In genomic region chr8:115708936-115709780, GRCm38 (mm10) we compare ENCODE assay signal across 8 mouse cellular contexts. TPM values are rescaled to one million over a fixed set of nuclear protein-coding genes. Genes with fewer than 3 reads are reported as not detected.
A peak's percentile ranks its signal among the peaks of the same experiment; 100 is the strongest.
DNase-seq lines count a peak whose midpoint lies in the region; ATAC-seq lines count a peak whose summit lies in the region.

No protein-coding gene starts in this region.

- peak overlapping the region; percentile 66 for H3K9ac ChIP-seq in intestine, embryonic 16.5 days (ENCODE audit: low read depth, low read length)

- 1% methylated on average over 19 of the region's 19 CpGs for WGBS in intestine, embryonic 16.5 days

- no peaks in the 10 kb centered on the region for H3K36me3 ChIP-seq in intestine, embryonic 16.5 days (ENCODE audit: control insufficient read depth, insufficient read depth, low read length)

- peak; percentile 93 for DNase-seq in adipocyte (ENCODE audit: low spot score)
- DNase-seq in gastrocnemius, adult 8-10 months (ENCODE audit: low spot score in 2 of 2), result peak; percentile 53 to 68
- DNase-seq in left cerebral cortex, postnatal 10 days (ENCODE audit: extremely low spot score in 1 of 2, low spot score in 2 of 2), result peak; percentile 75 to 77
- DNase-seq in mesoderm, embryonic 11.5 days (ENCODE audit: low read depth, low spot score), result peak; percentile 86
- DNase-seq in right cerebral cortex, postnatal 4 days, result peak; percentile 92
- peak; percentile 87 for DNase-seq in yolk sac, embryonic 10.5 days (ENCODE audit: low spot score)

- H3K27ac ChIP-seq in intestine, embryonic 16.5 days (ENCODE audit: low read length), result peak overlapping the region; percentile 88

- H3K27me3 ChIP-seq in intestine, embryonic 16.5 days (replicated peaks; ENCODE audit: control insufficient read depth, insufficient read depth, low read length), result no peaks in the 10 kb centered on the region

- peak; percentile 26; the same call in 1 of the 2 replicates for ATAC-seq in common myeloid progenitor, adult 5-6 weeks (replicated peaks; ENCODE audit: low read depth, poor library complexity, severe bottlenecking)
- no peak for ATAC-seq in intestine, embryonic 16.5 days

- intact Hi-C loops in left cerebral cortex, postnatal 10 days (cut with DNase I), result loop anchor here (2.0 to 10.0 kb wide), 7 partner anchors 306 to 1257 kb away; no protein-coding TSS in a partner anchor

- peak overlapping the region; percentile 89 for H3K4me3 ChIP-seq in intestine, embryonic 16.5 days (ENCODE audit: low read length)

- H3K9me3 ChIP-seq in intestine, embryonic 16.5 days (ENCODE audit: control insufficient read depth, low read length), result no peaks in the 10 kb centered on the region

- peak overlapping the region; percentile 76 for H3K4me2 ChIP-seq in intestine, embryonic 16.5 days (ENCODE audit: low read depth, low read length)

- H3K4me1 ChIP-seq in intestine, embryonic 16.5 days (ENCODE audit: control insufficient read depth, insufficient read depth, low read length), result peaks cover 14% of the 10 kb centered on the region

RNA-seq across cellular contexts. Expression of gene Maf, which starts 1.6 kb away (rescaled TPM):
- 0.18 and 0.34 TPM in 2 replicates for total RNA-seq in common myeloid progenitor, adult 5-6 weeks (2017)
- 100 to 1,000 TPM; 107 to 168 (median 140) TPM for total RNA-seq in gastrocnemius, adult 8-10 months (2022)
- 10.9 and 12.3 TPM in 2 replicates for polyA plus RNA-seq in intestine, embryonic 16.5 days (2015; fragmentation: Nextera tagmentation; extraction: Ambion mirVana)
- 10 to 100 TPM; 27.1 to 31.0 TPM for total RNA-seq in left cerebral cortex, postnatal 10 days (2021)

Comparison
In these comparisons a context has a peak if more than half of its experiments do, and no peak if none do; other contexts are left out.
1. RNA of gene Maf, which starts 1.6 kb away (total RNA-seq): 107 to 168 TPM in gastrocnemius, adult 8-10 months and 27.1 to 31.0 TPM in left cerebral cortex, postnatal 10 days; 0.18 to 0.34 TPM in common myeloid progenitor, adult 5-6 weeks; every median in the first group is over 10 times any median in the second.
2. Peak in every context shown above with its lines, with median percentiles within 50 percentile points of each other: DNase-seq.